Mouse (Mus musculus) embryonic facial prominence, embryonic 12.5 days (tissue): ENCODE measurements at regions not wholly inside any gene's neighbourhood (a gene's known extent, or its start where the extent isn't known, plus 50 kb on each side); places are given as distances from the start of the nearest gene placed in this dataset.
A peak's percentile ranks its signal among the peaks of the same experiment; 100 is the strongest.

Source experiments
- ATAC-seq: fragments of 200-750 bp; cut with Nextera tagmentation; 2 replicates; pipeline ENCODE4 v1.8.0; 2017; ENCODE audit not compliant: insufficient number of reproducible peaks, insufficient read depth, low FRiP score, low TSS enrichment
- H3K27ac ChIP-seq: fragments of 300-500 bp; sonication (generic); 2 replicates; pipeline ENCODE4 v1.5.1; 2016; ENCODE audit warnings: mild to moderate bottlenecking
- H3K27me3 ChIP-seq: fragments of 300-500 bp; sonication (generic); 2 replicates; pipeline ENCODE4 v1.6.1; 2016; ENCODE audit warnings: mild to moderate bottlenecking, moderate library complexity
- H3K36me3 ChIP-seq: fragments of 300-500 bp; sonication (generic); 2 replicates; pipeline ENCODE4 v1.6.1; 2016; ENCODE audit warnings: mild to moderate bottlenecking
- H3K4me1 ChIP-seq: fragments of 300-500 bp; sonication (generic); 2 replicates; pipeline ENCODE4 v1.6.1; 2016
- H3K4me2 ChIP-seq: fragments of 300-500 bp; sonication (generic); replicated peaks from 2 replicates; pipeline ENCODE4 v1.6.1; 2016; ENCODE audit warnings: mild to moderate bottlenecking, moderate library complexity
- H3K4me3 ChIP-seq: fragments of 300-500 bp; sonication (generic); 2 replicates; pipeline ENCODE4 v1.5.1; 2016; ENCODE audit warnings: mild to moderate bottlenecking
- H3K9ac ChIP-seq: fragments of 300-500 bp; sonication (generic); 2 replicates; pipeline ENCODE4 v1.6.1; 2016; ENCODE audit warnings: mild to moderate bottlenecking, moderate library complexity
- H3K9me3 ChIP-seq: fragments of 300-500 bp; sonication (generic); 2 replicates; pipeline ENCODE4 v1.6.1; 2016; ENCODE audit warnings: mild to moderate bottlenecking, moderate library complexity
- WGBS: fragments of 180-500 bp; shearing (Covaris S2); methylation state at CpG from one replicate; pipeline ENCODE4 v1.1.7; 2016; 5-methylcytosine and 5-hydroxymethylcytosine counted together

GRCm38 (mm10) chr15:56278622-56279301 lies 1198.7 kb downstream of the Slc22a22 start:
- no peak overlapping the region for H3K9ac ChIP-seq
- H3K27me3 ChIP-seq: no peaks in the 10 kb centered on the region
- 36% methylated on average over 7 of the region's 7 CpGs for WGBS
- H3K9me3 ChIP-seq: no peaks in the 10 kb centered on the region
- no peak overlapping the region for H3K4me2 ChIP-seq
- ATAC-seq: peak; percentile 74; the same call in 1 of the 2 replicates
- H3K4me3 ChIP-seq: no peak overlapping the region
- 0 out of 2 replicates have a peak overlapping the region, but pooled peaks have one; percentile 23 for H3K27ac ChIP-seq
- peaks cover 4% of the 10 kb centered on the region; the same call in 1 of the 2 replicates for H3K4me1 ChIP-seq
- no peaks in the 10 kb centered on the region for H3K36me3 ChIP-seq

- Histone ChIP-seq H3K9me3 (no peaks in the 10 kb centered on the region), H3K4me3 (no peak overlapping the region), H3K36me3 (no peaks in the 10 kb centered on the region), H3K4me1 (peaks cover 4% of the 10 kb centered on the region; the same call in 1 of the 2 replicates), H3K4me2 (no peak overlapping the region), H3K27me3 (no peaks in the 10 kb centered on the region), H3K9ac (no peak overlapping the region), H3K27ac (no peak overlapping the region)
- no peak for ATAC-seq
- 44% methylated on average over 3 of the region's 3 CpGs for WGBS
Observed at GRCm38 (mm10) chr15:56278006-56278405, 1199.4 kb downstream of the Slc22a22 start.

DNA sequence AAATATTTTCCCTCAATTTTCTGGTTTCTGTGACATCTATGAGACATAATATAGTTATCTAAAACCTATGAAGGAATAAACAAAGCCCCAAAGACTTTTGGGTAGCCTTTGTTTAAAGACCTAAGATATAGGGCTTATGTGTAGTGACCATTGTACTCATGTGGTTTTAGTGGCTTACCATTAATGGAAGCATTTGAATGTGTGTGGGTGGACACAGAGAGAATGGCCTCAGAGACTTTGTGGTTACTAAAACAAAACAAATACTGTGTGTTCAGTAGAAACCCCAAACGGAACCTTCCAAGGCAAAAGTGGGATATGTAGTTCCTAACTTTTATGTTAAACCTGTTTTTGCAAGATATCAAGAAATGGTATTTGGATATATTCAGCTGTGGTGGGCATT lies 1228.7 kb downstream of the Slc22a22 start:
- Histone ChIP-seq H3K4me3 (no peak overlapping the region), H3K9ac (no peak overlapping the region), H3K4me2 (no peak overlapping the region), H3K36me3 (no peaks in the 10 kb centered on the region), H3K27me3 (no peaks in the 10 kb centered on the region), H3K9me3 (no peaks in the 10 kb centered on the region), H3K4me1 (peaks cover 7% of the 10 kb centered on the region; the same call in 1 of the 2 replicates), H3K27ac (no peak overlapping the region)
- WGBS: 80% methylated on average over 1 of the region's 1 CpGs
- ATAC-seq: no peak

DNA sequence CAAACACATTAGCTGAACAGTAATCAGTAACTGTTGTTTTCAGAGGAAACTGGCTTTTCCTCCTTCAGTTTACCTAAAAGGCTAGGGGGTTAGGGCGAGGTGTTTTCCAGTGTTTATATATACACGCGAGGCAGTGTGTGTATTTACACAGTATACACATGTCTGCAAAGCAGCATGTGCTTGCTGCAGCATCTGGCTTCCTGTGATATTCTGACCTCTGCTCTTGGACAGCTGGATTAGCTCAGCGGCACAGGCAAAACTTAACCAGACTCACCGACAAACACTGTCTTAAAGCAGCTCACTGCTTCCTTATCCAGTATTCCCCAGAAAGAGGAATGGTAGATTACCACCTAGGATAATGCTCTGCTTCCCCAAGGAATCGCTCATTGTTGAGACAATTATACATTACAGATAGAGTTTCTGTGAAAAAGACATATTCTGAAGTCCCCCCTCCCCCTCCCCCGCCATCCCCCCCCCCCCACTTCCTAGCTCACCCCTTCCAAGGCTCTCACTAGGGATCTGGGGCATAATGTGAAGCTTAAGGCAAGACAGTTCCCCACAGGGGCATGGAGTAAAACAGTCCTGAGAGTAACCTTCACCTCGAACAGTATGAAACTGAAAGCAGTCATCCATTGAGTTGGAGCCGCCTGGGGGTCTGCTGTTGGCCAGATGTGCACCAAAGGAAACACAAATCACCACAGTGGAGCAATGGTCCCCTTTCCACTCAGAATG lies 1233.3 kb downstream of the Slc22a22 start:
- H3K27ac ChIP-seq: no peak overlapping the region
- no peaks in the 10 kb centered on the region for H3K9me3 ChIP-seq
- no peak overlapping the region for H3K4me3 ChIP-seq
- no peak overlapping the region for H3K4me2 ChIP-seq
- ATAC-seq: no peak
- H3K9ac ChIP-seq: no peak overlapping the region
- no peaks in the 10 kb centered on the region for H3K36me3 ChIP-seq
- peaks cover 7% of the 10 kb centered on the region; the same call in 1 of the 2 replicates for H3K4me1 ChIP-seq
- 38% methylated on average over 8 of the region's 9 CpGs for WGBS
- no peaks in the 10 kb centered on the region for H3K27me3 ChIP-seq

DNA sequence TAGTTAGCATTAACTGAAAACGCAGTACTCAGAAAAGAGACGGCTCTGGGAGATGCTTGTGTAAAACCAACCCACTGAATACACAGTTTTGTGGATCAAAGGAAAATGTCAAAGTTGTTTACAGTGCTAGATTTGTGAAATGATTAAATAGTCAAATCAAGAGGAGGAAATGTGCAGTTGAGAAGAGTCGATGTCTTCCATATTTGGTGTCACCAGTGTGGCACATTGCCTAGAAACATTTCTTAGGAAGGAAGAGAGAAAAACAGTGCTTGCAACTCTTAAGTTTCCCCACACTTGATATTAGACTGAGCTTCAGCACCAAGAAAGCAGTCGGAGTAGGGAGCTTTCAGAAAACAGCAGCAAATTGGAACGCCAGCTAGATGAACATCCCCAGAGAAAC lies 1274.9 kb downstream of the Slc22a22 start:
- Histone ChIP-seq H3K27me3 (no peaks in the 10 kb centered on the region), H3K36me3 (no peaks in the 10 kb centered on the region), H3K27ac (no peak overlapping the region), H3K4me3 (no peak overlapping the region), H3K9me3 (no peaks in the 10 kb centered on the region), H3K9ac (no peak overlapping the region), H3K4me2 (no peak overlapping the region), H3K4me1 (0 out of 2 replicates have a peak, but pooled peaks cover 4% of the 10 kb centered on the region)
- WGBS: 77% methylated on average over 5 of the region's 5 CpGs
- no peak for ATAC-seq

GRCm38 (mm10) chr15:56199336-56199735 lies 1278.1 kb downstream of the Slc22a22 start:
- Histone ChIP-seq H3K27me3 (no peaks in the 10 kb centered on the region), H3K4me1 (0 out of 2 replicates have a peak, but pooled peaks cover 5% of the 10 kb centered on the region), H3K4me2 (no peak overlapping the region), H3K9ac (no peak overlapping the region), H3K36me3 (no peaks in the 10 kb centered on the region), H3K4me3 (no peak overlapping the region), H3K27ac (no peak overlapping the region), H3K9me3 (no peaks in the 10 kb centered on the region)
- ATAC-seq: no peak
- 27% methylated on average over 2 of the region's 2 CpGs for whole genome bisulfite sequencing

DNA sequence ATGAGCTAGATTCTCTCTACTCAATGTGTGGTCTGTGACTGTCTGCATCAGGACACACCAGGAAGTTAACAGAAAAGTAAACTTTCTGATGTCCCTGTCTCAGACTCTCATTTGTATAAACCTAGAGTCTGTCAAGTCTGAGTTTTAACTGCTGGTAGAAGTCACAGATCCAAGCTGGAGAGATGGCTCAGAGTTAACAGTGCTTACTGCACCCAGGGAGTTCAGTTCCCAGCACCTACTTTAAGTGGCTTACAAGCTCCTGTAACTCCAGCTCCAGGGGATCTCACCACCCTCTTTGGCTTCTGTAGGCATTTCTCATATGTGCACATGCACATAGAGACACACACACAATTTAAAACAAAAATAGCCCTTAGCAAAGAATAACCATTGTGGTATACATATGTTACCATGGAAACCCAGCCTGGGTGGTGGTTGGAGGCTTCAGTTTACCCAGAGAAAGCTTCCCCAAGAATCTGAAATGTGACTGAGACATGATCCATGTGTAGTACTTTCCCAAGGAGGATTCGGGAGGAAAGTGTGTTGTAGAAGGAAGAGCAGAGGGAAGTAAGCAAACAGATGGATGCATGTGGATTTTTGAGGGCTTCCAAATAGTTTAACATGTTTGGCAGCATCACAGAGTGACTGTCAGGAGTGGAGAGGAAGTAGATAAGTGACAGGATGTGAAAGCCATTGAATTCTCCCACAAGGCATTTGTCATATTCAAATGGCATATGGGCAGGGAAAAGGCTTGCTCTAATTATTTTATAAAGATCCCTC lies 1279.8 kb downstream of the Slc22a22 start:
- Histone ChIP-seq H3K4me1 (0 out of 2 replicates have a peak, but pooled peaks cover 5% of the 10 kb centered on the region), H3K36me3 (no peaks in the 10 kb centered on the region), H3K9me3 (no peaks in the 10 kb centered on the region), H3K4me2 (no peak overlapping the region), H3K4me3 (no peak overlapping the region), H3K27me3 (no peaks in the 10 kb centered on the region), H3K9ac (no peak overlapping the region), H3K27ac (no peak overlapping the region)
- 69% methylated on average over 1 of the region's 1 CpGs for WGBS
- no peak for ATAC-seq

DNA sequence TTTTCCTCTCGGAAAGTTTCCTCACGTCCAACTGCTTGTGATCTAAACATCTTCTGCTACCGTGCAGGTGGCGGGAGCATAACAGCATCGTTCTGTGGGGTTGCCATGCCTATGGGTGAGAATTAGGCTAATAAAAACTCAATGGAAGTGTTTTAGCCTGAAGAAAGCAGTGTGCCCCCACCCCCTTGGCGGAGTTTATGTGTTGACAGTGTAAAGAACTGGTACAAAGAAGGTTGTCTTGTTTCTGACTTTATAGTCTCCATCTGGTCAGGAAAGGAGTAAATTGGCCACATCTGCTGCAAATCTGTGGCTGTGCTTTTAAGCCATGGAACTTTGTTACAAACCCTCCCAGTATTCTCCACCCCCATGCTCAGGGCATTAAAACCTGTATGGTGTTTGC lies 1311.2 kb downstream of the Slc22a22 start:
- no peaks in the 10 kb centered on the region for H3K9me3 ChIP-seq
- ATAC-seq: 0 out of 2 replicates have a peak, but pooled peaks have one; percentile 6
- no peaks in the 10 kb centered on the region for H3K27me3 ChIP-seq
- H3K36me3 ChIP-seq: no peaks in the 10 kb centered on the region
- H3K4me2 ChIP-seq: peak overlapping the region; percentile 19
- no peaks in the 10 kb centered on the region for H3K4me1 ChIP-seq
- 35% methylated on average over 6 of the region's 6 CpGs for WGBS
- no peak overlapping the region for H3K4me3 ChIP-seq
- no peak overlapping the region for H3K9ac ChIP-seq
- no peak overlapping the region for H3K27ac ChIP-seq

- no peak overlapping the region for H3K4me2 ChIP-seq
- H3K4me1 ChIP-seq: peaks cover 4% of the 10 kb centered on the region
- H3K9ac ChIP-seq: no peak overlapping the region
- H3K4me3 ChIP-seq: no peak overlapping the region
- no peaks in the 10 kb centered on the region for H3K9me3 ChIP-seq
- no peaks in the 10 kb centered on the region for H3K27me3 ChIP-seq
- no peak for ATAC-seq
- H3K36me3 ChIP-seq: no peaks in the 10 kb centered on the region
- no peak overlapping the region for H3K27ac ChIP-seq
- WGBS: 35% methylated on average over 2 of the region's 2 CpGs
Observed at GRCm38 (mm10) chr15:56158726-56159125, 1318.7 kb downstream of the Slc22a22 start.

- no peak overlapping the region for H3K9ac ChIP-seq
- no peak overlapping the region for H3K4me2 ChIP-seq
- no peak for ATAC-seq
- no peaks in the 10 kb centered on the region for H3K4me1 ChIP-seq
- no peaks in the 10 kb centered on the region for H3K36me3 ChIP-seq
- no peaks in the 10 kb centered on the region for H3K27me3 ChIP-seq
- H3K4me3 ChIP-seq: no peak overlapping the region
- H3K9me3 ChIP-seq: no peaks in the 10 kb centered on the region
- no peak overlapping the region for H3K27ac ChIP-seq
- 87% methylated on average over 3 of the region's 3 CpGs for WGBS
Observed at GRCm38 (mm10) chr15:56139451-56139850, 1338.0 kb downstream of the Slc22a22 start.

GRCm38 (mm10) chr15:56136420-56136970 lies 1340.9 kb downstream of the Slc22a22 start:
- ATAC-seq: no peak
- Histone ChIP-seq H3K4me3 (no peak overlapping the region), H3K9ac (no peak overlapping the region), H3K9me3 (no peaks in the 10 kb centered on the region), H3K36me3 (no peaks in the 10 kb centered on the region), H3K4me2 (no peak overlapping the region), H3K27ac (no peak overlapping the region), H3K27me3 (no peaks in the 10 kb centered on the region), H3K4me1 (no peaks in the 10 kb centered on the region)
- 78% methylated on average over 7 of the region's 7 CpGs for WGBS
